Mouse (Mus musculus): Measurements from ENCODE around the gene Zbed5. TPM values are rescaled to one million over a fixed set of nuclear protein-coding genes. Genes with fewer than 3 reads are reported as not detected.
"Not testable (repeated sequence)": the region's sequence is repeated elsewhere in the genome, so short reads cannot be mapped to it uniquely, and the experiment has no call there.

The Zbed5 gene
- polyA plus RNA-seq, 1 experiment from 2014 or later: 13.3 TPM

DNA sequence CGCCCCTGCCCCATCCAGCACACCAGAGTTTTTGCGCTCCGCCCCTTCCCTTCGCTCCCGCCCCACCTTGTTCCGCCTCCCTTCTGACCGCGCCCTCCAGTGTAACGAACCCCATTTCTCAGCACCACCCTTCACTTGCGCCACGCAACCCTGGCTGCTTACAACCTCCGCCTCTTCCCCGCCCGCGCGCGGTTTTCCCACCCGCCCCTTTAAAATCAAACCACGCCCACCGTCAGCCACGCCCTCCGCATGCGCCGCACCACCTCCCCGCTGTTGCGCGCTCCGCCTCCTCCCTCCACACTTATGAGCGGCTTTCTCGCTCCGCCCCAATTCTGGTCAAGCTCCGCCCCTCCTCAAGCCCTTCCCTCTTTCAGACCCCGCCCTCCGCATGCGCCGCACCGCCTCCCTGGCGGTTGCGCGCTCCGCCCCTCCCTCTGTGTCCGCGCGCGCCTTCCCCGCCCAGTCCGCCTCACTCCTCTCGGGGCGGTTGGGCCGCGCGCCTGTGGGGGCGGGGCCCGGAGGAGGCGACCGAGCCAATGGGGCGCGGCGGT lies 46.0 kb downstream of the Zbed5 start, which contains the start of gene Vkorc1l1:
Gene Vkorc1l1 (plus strand): TSS at position 476 of the 551 bp plus-strand sequence.
- Histone ChIP-seq H3K4me3 (peak within 1 kb of the TSS; percentile 77), H3K4me2 (peak within 1 kb of the TSS; percentile 81), H3K9me3 (no peaks in the 10 kb centered on the region), H3K27me3 (no peaks in the 10 kb centered on the region), H3K9ac (peak within 1 kb of the TSS; percentile 87), H3K4me1 (replicated peaks) (peaks cover 12% of the 10 kb centered on the region), H3K27ac (replicated peaks) (peak within 1 kb of the TSS; percentile 81), H3K36me3 (no peaks in the 10 kb centered on the region)
- WGBS: under 1% methylated on average over 54 of the region's 59 CpGs
- ATAC-seq (ENCODE audit: low read depth): peak; percentile 96

DNA sequence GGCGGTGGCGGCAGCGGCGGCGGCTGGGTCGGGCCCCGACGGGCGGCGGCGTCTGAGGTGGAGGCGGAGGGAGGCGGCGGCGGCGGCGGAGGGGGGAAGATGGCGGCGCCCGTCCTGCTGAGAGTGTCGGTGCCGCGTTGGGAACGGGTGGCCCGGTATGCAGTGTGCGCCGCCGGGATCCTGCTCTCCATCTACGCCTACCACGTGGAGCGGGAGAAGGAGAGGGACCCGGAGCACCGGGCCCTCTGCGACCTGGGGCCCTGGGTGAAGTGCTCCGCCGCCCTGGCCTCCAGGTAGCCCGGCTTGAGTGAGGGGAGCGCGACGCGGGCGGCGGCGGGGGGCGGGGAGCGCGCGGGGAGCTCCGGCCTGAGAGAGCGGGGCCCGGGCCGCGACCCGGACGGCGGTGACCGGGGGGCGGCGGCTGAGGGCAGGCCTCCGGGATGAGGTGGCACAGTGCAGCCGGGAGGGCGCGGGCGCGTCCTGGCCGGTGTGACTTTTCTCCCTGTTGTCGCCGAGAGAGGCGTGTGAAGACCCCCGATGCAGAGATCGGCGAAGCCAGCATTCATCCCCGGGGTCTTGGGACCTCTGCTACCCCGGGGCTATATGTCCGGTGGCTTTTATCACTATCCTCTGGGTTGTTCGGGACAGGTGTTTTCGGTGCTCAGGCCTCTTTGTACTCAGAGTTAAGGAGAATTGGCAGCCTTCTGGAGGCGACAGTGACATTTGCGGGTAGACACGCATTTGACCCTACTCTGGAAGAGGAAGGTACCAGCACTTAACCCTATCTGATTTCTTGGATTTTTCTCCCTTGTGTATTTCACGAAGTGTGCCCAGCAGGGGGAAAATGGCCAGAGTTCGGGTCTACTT lies 46.8 kb downstream of the Zbed5 start:
- peak; percentile 74 for ATAC-seq (ENCODE audit: low read depth)
- H3K4me3 ChIP-seq: peak overlapping the region; percentile 77
- not testable (repeated sequence) for H3K9me3 ChIP-seq, H3K27me3 ChIP-seq, H3K36me3 ChIP-seq
- peaks cover 12% of the 10 kb centered on the region for H3K4me1 ChIP-seq (replicated peaks)
- peak overlapping the region; percentile 87 for H3K9ac ChIP-seq
- H3K27ac ChIP-seq (replicated peaks): peak overlapping the region; percentile 81
- under 1% methylated on average over 51 of the region's 82 CpGs for WGBS
- peak overlapping the region; percentile 81 for H3K4me2 ChIP-seq

DNA sequence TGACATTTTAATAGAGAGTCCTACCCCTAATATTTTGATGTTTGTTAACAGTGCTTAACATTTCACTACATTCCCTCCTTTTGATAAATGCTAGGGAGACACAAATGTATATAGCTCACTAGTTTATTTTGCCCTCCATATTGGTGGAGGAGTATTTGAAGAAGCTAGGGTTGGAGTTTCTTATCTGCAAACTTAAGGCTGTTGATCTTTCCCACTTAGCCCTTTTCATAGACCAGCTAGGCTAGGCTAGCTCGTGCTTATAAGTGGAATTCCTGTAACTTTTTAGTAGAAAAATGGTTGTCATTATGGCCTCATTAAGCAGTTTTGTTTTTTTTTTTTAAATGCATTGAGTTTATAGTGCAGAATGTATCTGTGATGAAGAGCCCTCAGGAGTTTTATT lies 47.9 kb downstream of the Zbed5 start:
- Histone ChIP-seq H3K9me3 (no peaks in the 10 kb centered on the region), H3K4me1 (replicated peaks) (peaks cover 12% of the 10 kb centered on the region), H3K27me3 (no peaks in the 10 kb centered on the region), H3K27ac (replicated peaks) (no peak overlapping the region), H3K9ac (no peak overlapping the region), H3K4me3 (no peak overlapping the region), H3K4me2 (peak overlapping the region; percentile 20; the same call in 1 of the 2 replicates), H3K36me3 (no peaks in the 10 kb centered on the region)
- WGBS: 88% methylated on average over 1 of the region's 1 CpGs
- no peak for ATAC-seq (ENCODE audit: low read depth)

DNA sequence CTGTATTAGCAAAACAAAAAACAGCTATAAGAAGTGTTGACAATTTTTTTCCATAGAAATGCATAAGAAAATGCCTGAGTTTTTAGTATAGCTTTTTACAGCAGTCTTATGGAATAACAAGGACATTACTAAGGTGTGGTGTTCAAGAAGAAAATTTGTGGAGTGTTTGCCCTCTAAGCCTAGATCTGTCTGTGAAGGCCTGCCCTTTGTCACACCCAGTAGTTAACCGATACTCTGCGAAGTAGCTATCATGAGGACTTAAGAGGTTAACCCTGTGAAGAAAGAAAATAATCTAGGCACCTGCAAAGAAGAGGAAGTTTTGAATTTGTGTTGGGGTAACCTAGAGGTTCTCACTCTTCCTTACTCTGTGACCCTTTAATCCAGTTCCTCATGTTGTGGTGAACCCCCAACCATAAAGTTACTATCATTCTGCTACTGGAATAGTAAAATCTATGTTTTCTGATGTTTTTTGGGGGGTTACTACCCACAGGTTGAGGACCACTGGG lies 52.1 kb downstream of the Zbed5 start:
- Histone ChIP-seq H3K4me2 (no peak overlapping the region), H3K9ac (no peak overlapping the region), H3K4me3 (no peak overlapping the region), H3K27ac (replicated peaks) (no peak overlapping the region), H3K9me3 (no peaks in the 10 kb centered on the region), H3K27me3 (no peaks in the 10 kb centered on the region), H3K4me1 (replicated peaks) (peaks cover 11% of the 10 kb centered on the region), H3K36me3 (no peaks in the 10 kb centered on the region)
- ATAC-seq (ENCODE audit: low read depth): no peak
- 89% methylated on average over 2 of the region's 2 CpGs for WGBS

DNA sequence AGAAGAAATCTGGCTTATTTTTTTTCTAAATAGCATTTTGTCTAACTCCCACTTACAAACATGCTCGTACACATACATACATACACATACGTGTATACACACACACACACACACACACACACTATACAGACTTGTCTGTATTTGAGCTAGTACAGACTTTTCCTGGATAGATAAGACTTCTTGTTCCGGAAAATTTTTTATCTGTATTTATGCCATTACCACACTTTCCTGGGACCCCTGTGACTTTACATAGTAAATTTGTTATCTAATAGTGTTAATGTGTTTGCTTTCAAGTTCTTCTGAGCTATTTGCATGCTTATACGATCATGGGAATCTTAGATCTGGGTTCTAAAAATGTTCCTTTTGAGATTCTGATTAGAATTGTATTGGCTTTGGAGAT lies 56.6 kb downstream of the Zbed5 start:
- Histone ChIP-seq H3K4me1 (replicated peaks) (no peaks in the 10 kb centered on the region), H3K4me2 (no peak overlapping the region), H3K36me3 (no peaks in the 10 kb centered on the region), H3K4me3 (no peak overlapping the region), H3K27ac (replicated peaks) (no peak overlapping the region), H3K9me3 (no peaks in the 10 kb centered on the region), H3K9ac (no peak overlapping the region), H3K27me3 (no peaks in the 10 kb centered on the region)
- no peak for ATAC-seq (ENCODE audit: low read depth)
- WGBS: 98% methylated on average over 4 of the region's 4 CpGs

Other genes with a start within 250 kb of the Zbed5 start
- gene Zfp11, start 225.6 kb upstream of the Zbed5 start, polyA plus RNA-seq (2015; fragmentation: Nextera tagmentation; extraction: Ambion mirVana): 7.5 and 8.7 TPM in 2 replicates
- gene Sept14, start 187.2 kb upstream of the Zbed5 start, polyA plus RNA-seq (2015; fragmentation: Nextera tagmentation; extraction: Ambion mirVana): not detected in 2 replicates
- 164 and 178 TPM in 2 replicates for gene Mrps17, start 180.2 kb upstream of the Zbed5 start, polyA plus RNA-seq (2015; fragmentation: Nextera tagmentation; extraction: Ambion mirVana)
- gene Nipsnap2, start 170.7 kb upstream of the Zbed5 start, polyA plus RNA-seq (2015; fragmentation: Nextera tagmentation; extraction: Ambion mirVana): 86.6 and 91.8 TPM in 2 replicates
- 30.9 and 35.2 TPM in 2 replicates for gene Psph, start 108.3 kb upstream of the Zbed5 start, polyA plus RNA-seq (2015; fragmentation: Nextera tagmentation; extraction: Ambion mirVana)
- gene Sumf2, start 48.7 kb upstream of the Zbed5 start, polyA plus RNA-seq (2015; fragmentation: Nextera tagmentation; extraction: Ambion mirVana): 37.9 and 45.8 TPM in 2 replicates
- gene Chchd2, start 8.3 kb upstream of the Zbed5 start, polyA plus RNA-seq (2015; fragmentation: Nextera tagmentation; extraction: Ambion mirVana): 916 and 967 TPM in 2 replicates
- gene Phkg1, start 2.8 kb downstream of the Zbed5 start, polyA plus RNA-seq (2015; fragmentation: Nextera tagmentation; extraction: Ambion mirVana): 0.32 and 0.33 TPM in 2 replicates
- gene Nupr1l, start 12.8 kb downstream of the Zbed5 start, polyA plus RNA-seq (2015; fragmentation: Nextera tagmentation; extraction: Ambion mirVana): 4.9 and 6.1 TPM in 2 replicates
- gene Vkorc1l1, start 46.2 kb downstream of the Zbed5 start, polyA plus RNA-seq (2015; fragmentation: Nextera tagmentation; extraction: Ambion mirVana): 29.8 and 32.0 TPM in 2 replicates
- 30.9 and 33.3 TPM in 2 replicates for gene Gusb, start 107.3 kb downstream of the Zbed5 start, polyA plus RNA-seq (2015; fragmentation: Nextera tagmentation; extraction: Ambion mirVana)
- 40.3 and 44.4 TPM in 2 replicates for gene Asl, start 133.5 kb downstream of the Zbed5 start, polyA plus RNA-seq (2015; fragmentation: Nextera tagmentation; extraction: Ambion mirVana)
- gene Crcp, start 133.6 kb downstream of the Zbed5 start, polyA plus RNA-seq (2015; fragmentation: Nextera tagmentation; extraction: Ambion mirVana): 70.1 and 80.1 TPM in 2 replicates
- 56.7 and 59.0 TPM in 2 replicates for gene Tpst1, start 177.6 kb downstream of the Zbed5 start, polyA plus RNA-seq (2015; fragmentation: Nextera tagmentation; extraction: Ambion mirVana)
- 15.1 and 16.7 TPM in 2 replicates for gene Kctd7, start 249.1 kb downstream of the Zbed5 start, polyA plus RNA-seq (2015; fragmentation: Nextera tagmentation; extraction: Ambion mirVana)